Mouse (Mus musculus): Measurements from ENCODE around the gene 4931422A03Rik. TPM values are rescaled to one million over a fixed set of nuclear protein-coding genes. Genes with fewer than 3 reads are reported as not detected.

Gene 4931422A03Rik
- polyA plus RNA-seq, 1 experiment from 2014 or later = 1.0 TPM

DNA sequence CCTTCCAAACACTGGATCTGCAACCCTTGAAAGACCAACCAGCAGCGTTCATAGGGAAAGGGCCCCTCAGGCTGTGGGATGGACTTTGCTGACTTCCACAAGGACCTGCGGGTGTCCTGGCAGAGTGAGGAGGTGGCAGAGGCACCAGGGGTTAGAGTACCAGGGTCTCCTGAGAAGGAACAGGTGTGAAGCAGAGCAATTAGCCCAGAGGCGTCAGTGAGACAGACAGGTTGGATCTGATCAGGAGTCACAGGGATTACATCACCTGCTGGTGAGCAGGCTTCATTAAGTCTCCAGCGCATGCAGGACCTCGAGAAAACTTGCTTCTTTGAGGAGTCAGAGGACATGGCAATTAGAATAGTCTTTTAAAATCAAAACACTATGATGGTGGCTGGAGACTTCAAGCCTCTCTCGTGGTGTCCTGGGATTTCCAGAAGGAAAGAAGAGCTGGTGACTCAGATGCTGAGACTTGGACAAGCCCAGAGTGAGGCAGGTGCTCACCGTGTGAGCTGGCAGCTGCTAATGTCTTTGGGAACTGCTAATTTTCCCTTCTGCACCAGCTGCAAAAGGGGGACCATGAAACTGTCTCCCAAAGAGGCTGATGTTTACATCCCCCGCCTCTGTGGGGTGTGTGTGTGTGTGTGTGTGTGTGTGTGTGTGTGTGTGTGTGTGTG, 80.0 kb downstream of the 4931422A03Rik start:
- Histone ChIP-seq H3K4me3 (ENCODE audit: low read length) (no peak overlapping the region), H3K36me3 (ENCODE audit: control insufficient read depth, insufficient read depth, low read length) (no peaks in the 10 kb centered on the region), H3K9me3 (ENCODE audit: control insufficient read depth, low read length) (no peaks in the 10 kb centered on the region), H3K4me1 (ENCODE audit: control insufficient read depth, insufficient read depth, low read length) (no peaks in the 10 kb centered on the region), H3K27ac (ENCODE audit: low read length) (no peak overlapping the region), H3K27me3 (replicated peaks; ENCODE audit: control insufficient read depth, insufficient read depth, low read length) (no peaks in the 10 kb centered on the region), H3K4me2 (ENCODE audit: low read depth, low read length) (no peak overlapping the region), H3K9ac (ENCODE audit: low read depth, low read length) (no peak overlapping the region)
- no peak for ATAC-seq
- 48% methylated on average over 8 of the region's 8 CpGs for WGBS

DNA sequence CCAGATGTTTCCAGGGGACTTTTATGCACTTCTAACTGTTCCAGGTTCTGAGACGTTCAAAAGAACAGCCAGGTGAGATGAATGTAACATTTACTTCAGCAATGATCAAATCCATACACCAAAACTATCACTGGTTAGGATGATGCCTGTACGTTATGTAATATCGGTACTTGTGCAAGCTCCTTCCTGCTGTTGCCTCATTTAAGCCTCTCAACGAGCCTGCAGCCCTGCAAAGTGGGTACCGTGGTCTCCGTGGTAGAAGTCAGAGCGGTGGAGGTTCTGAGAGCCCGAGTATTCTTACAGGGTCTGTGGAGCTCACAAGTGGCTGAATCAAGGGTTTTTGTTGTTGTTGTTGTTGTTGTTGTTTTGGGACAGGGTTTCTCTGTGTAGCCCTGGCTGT, 81.3 kb downstream of the 4931422A03Rik start:
- no peaks in the 10 kb centered on the region for H3K4me1 ChIP-seq (ENCODE audit: control insufficient read depth, insufficient read depth, low read length)
- no peak overlapping the region for H3K9ac ChIP-seq (ENCODE audit: low read depth, low read length)
- no peaks in the 10 kb centered on the region for H3K9me3 ChIP-seq (ENCODE audit: control insufficient read depth, low read length)
- 75% methylated on average over 8 of the region's 8 CpGs for WGBS
- H3K36me3 ChIP-seq (ENCODE audit: control insufficient read depth, insufficient read depth, low read length) = no peaks in the 10 kb centered on the region
- H3K27ac ChIP-seq (ENCODE audit: low read length) = no peak overlapping the region
- ATAC-seq = no peak
- H3K4me3 ChIP-seq (ENCODE audit: low read length) = no peak overlapping the region
- H3K4me2 ChIP-seq (ENCODE audit: low read depth, low read length) = no peak overlapping the region
- no peaks in the 10 kb centered on the region for H3K27me3 ChIP-seq (replicated peaks; ENCODE audit: control insufficient read depth, insufficient read depth, low read length)

DNA sequence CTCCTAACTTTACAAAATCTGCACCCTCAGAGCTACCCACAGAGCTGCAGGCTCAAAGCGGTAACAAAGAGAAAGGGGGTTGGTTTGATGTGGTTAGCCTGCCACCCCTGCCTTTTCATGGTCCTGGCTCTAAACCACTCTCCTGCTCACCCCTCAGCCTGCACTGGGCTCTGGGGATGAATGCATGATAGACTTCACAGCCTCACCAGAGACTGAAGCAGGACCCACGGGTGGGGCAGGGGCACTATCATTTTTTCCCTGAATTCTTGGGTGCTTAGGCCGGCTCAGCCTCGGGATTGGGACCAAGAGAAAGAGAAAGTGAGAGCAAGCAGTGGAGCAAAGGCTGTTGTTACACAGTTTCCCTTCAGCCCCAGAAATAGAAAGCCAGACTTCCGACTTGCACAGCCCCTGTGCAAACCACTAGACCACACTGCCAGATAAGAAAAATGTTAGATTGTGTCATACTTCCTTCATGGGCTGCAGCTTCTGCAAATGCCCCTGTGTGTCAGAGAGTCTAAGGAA, 82.5 kb downstream of the 4931422A03Rik start:
- WGBS = 67% methylated on average over 5 of the region's 5 CpGs
- ATAC-seq = no peak
- Histone ChIP-seq H3K9ac (ENCODE audit: low read depth, low read length) (no peak overlapping the region), H3K9me3 (ENCODE audit: control insufficient read depth, low read length) (no peaks in the 10 kb centered on the region), H3K4me3 (ENCODE audit: low read length) (no peak overlapping the region), H3K4me1 (ENCODE audit: control insufficient read depth, insufficient read depth, low read length) (no peaks in the 10 kb centered on the region), H3K36me3 (ENCODE audit: control insufficient read depth, insufficient read depth, low read length) (no peaks in the 10 kb centered on the region), H3K27me3 (replicated peaks; ENCODE audit: control insufficient read depth, insufficient read depth, low read length) (no peaks in the 10 kb centered on the region), H3K27ac (ENCODE audit: low read length) (no peak overlapping the region), H3K4me2 (ENCODE audit: low read depth, low read length) (no peak overlapping the region)

DNA sequence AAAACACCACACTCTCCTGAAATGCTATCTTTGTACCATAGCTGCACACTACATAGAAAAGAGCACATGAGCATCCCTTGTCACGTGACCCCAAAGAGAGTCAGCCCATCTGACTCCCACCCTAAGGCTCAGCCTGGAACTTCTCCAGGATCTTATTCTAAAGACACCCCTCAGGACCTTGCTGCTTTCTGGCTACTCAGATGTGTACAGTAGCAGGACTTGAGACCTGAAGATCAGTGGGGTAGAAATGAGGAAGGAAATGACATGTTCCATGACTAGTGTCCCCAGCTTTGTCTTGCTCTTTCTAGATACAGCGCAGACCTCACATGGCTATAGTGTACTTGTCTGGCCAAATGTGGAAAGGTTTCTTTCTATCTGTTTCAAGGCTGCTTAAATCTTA, 83.3 kb downstream of the 4931422A03Rik start:
- 88% methylated on average over 2 of the region's 2 CpGs for WGBS
- Histone ChIP-seq H3K27ac (ENCODE audit: low read length) (no peak overlapping the region), H3K9me3 (ENCODE audit: control insufficient read depth, low read length) (no peaks in the 10 kb centered on the region), H3K4me2 (ENCODE audit: low read depth, low read length) (no peak overlapping the region), H3K27me3 (replicated peaks; ENCODE audit: control insufficient read depth, insufficient read depth, low read length) (no peaks in the 10 kb centered on the region), H3K9ac (ENCODE audit: low read depth, low read length) (no peak overlapping the region), H3K4me3 (ENCODE audit: low read length) (no peak overlapping the region), H3K4me1 (ENCODE audit: control insufficient read depth, insufficient read depth, low read length) (no peaks in the 10 kb centered on the region), H3K36me3 (ENCODE audit: control insufficient read depth, insufficient read depth, low read length) (no peaks in the 10 kb centered on the region)
- no peak for ATAC-seq

DNA sequence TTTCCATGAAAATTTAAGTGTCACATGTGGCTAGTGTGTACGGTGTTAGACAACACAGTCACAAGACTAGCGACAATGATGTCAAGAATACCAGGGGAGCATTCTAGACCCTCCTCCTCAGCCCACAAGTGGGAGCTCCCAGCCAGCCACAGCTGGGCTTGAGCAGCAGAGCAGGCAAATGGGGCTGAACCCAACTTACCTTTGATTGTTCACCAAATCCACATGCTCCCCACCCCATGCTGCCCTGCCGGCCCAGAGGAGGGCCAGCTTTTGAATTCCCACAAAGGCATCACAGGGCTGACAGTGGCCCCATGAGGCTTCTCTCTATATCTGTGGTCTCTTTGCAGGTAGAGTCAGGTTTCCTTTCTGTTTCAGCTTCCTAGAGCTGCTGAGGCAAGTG, 87.1 kb downstream of the 4931422A03Rik start:
- no peak overlapping the region for H3K4me3 ChIP-seq (ENCODE audit: low read length)
- WGBS = 77% methylated on average over 3 of the region's 3 CpGs

DNA sequence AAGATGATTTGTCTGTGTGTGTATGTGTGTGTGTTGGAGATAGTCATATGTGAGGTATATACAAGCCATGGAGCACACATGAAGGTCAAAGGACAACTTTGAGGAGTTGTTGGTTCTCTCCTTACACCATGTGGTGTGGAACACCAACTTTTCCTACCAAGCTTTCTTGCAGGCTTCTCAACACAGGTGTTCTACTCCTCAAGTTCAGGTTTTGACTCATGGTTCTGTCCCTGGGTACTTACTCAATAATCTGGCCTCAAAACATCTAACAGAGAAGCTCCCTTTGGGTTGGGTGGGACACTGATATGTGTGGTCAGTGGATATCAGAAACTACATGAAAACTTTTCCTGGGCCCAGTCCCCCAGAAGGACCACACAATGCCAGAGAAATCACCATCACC, 89.2 kb downstream of the 4931422A03Rik start:
- Histone ChIP-seq H3K9ac (ENCODE audit: low read depth, low read length) (no peak overlapping the region), H3K9me3 (ENCODE audit: control insufficient read depth, low read length) (no peaks in the 10 kb centered on the region), H3K36me3 (ENCODE audit: control insufficient read depth, insufficient read depth, low read length) (no peaks in the 10 kb centered on the region), H3K4me1 (ENCODE audit: control insufficient read depth, insufficient read depth, low read length) (no peaks in the 10 kb centered on the region), H3K27me3 (replicated peaks; ENCODE audit: control insufficient read depth, insufficient read depth, low read length) (no peaks in the 10 kb centered on the region), H3K4me2 (ENCODE audit: low read depth, low read length) (no peak overlapping the region), H3K27ac (ENCODE audit: low read length) (no peak overlapping the region), H3K4me3 (ENCODE audit: low read length) (no peak overlapping the region)
- no peak for ATAC-seq

More for the DNA sequence above, 87.1 kb downstream of the 4931422A03Rik start:
- ATAC-seq = no peak
- Histone ChIP-seq H3K4me1 (ENCODE audit: control insufficient read depth, insufficient read depth, low read length) (no peaks in the 10 kb centered on the region), H3K9me3 (ENCODE audit: control insufficient read depth, low read length) (no peaks in the 10 kb centered on the region), H3K9ac (ENCODE audit: low read depth, low read length) (no peak overlapping the region), H3K27me3 (replicated peaks; ENCODE audit: control insufficient read depth, insufficient read depth, low read length) (no peaks in the 10 kb centered on the region), H3K36me3 (ENCODE audit: control insufficient read depth, insufficient read depth, low read length) (no peaks in the 10 kb centered on the region), H3K27ac (ENCODE audit: low read length) (no peak overlapping the region), H3K4me2 (ENCODE audit: low read depth, low read length) (no peak overlapping the region)

DNA sequence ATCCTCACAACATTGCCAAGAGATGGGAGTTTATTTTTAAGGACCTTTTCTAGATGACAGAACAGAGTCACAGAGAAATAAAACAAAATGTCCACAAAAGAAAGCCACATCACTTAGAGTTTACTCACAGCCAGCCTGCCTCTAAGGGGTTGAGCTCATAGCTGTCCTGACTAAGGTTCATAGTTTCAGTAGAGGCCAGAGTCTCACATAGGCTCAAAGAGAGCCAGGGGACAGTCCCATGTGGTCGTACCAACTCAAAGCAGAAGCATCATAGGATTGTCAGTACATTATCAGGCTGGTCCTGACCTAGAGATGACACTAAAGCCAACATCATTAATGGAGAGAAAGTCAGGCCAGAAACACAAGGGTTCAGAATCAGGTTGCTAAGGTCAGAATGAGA, 89.6 kb downstream of the 4931422A03Rik start:
- H3K36me3 ChIP-seq (ENCODE audit: control insufficient read depth, insufficient read depth, low read length) = no peaks in the 10 kb centered on the region
- 67% methylated on average over 1 of the region's 1 CpGs for WGBS
- H3K27me3 ChIP-seq (replicated peaks; ENCODE audit: control insufficient read depth, insufficient read depth, low read length) = no peaks in the 10 kb centered on the region
- ATAC-seq = no peak
- no peak overlapping the region for H3K9ac ChIP-seq (ENCODE audit: low read depth, low read length)
- no peak overlapping the region for H3K27ac ChIP-seq (ENCODE audit: low read length)
- H3K4me1 ChIP-seq (ENCODE audit: control insufficient read depth, insufficient read depth, low read length) = no peaks in the 10 kb centered on the region
- H3K4me3 ChIP-seq (ENCODE audit: low read length) = no peak overlapping the region
- no peaks in the 10 kb centered on the region for H3K9me3 ChIP-seq (ENCODE audit: control insufficient read depth, low read length)
- H3K4me2 ChIP-seq (ENCODE audit: low read depth, low read length) = no peak overlapping the region

DNA sequence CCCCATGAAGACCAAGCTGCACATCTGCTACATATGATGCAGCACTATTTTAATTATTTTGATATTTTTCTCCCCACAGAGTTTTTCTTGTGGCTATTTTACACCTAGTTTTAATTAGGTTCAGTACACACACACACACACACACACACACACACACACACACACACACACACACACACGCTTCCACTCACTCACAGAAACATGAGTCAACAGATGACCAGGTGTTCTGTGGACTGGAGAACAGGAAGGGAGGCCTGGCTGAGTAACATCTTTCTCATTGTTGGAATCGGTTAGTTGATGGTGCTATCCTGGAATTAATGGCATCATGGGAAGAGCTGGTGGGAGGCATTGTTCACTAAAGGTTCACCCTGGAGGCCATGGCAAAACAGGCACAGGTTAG, 90.5 kb downstream of the 4931422A03Rik start:
- Histone ChIP-seq H3K4me1 (ENCODE audit: control insufficient read depth, insufficient read depth, low read length) (no peaks in the 10 kb centered on the region), H3K27ac (ENCODE audit: low read length) (no peak overlapping the region), H3K36me3 (ENCODE audit: control insufficient read depth, insufficient read depth, low read length) (no peaks in the 10 kb centered on the region), H3K9ac (ENCODE audit: low read depth, low read length) (no peak overlapping the region), H3K27me3 (replicated peaks; ENCODE audit: control insufficient read depth, insufficient read depth, low read length) (no peaks in the 10 kb centered on the region), H3K9me3 (ENCODE audit: control insufficient read depth, low read length) (no peaks in the 10 kb centered on the region), H3K4me2 (ENCODE audit: low read depth, low read length) (no peak overlapping the region), H3K4me3 (ENCODE audit: low read length) (no peak overlapping the region)
- no peak for ATAC-seq
- WGBS = 72% methylated on average over 2 of the region's 2 CpGs

DNA sequence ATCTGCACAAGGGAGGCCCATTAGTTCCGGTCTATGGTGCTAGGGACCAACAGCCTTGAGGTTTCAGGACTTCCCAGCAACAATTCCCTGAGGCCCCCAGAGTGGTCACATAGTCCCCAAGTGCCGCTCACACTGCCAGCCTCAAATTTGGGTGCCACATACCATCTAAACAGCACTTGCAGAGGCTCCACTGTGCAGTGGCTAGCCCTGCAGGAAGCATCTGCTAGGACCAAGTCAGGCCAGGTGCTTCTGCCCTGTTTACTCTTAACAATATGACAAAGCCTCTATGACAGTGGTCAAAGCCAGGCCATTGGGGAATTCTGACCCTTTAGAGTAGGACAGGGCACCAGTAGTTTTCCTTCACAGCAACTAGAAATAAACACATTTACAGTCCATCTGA, 91.5 kb downstream of the 4931422A03Rik start:
- Histone ChIP-seq H3K4me1 (ENCODE audit: control insufficient read depth, insufficient read depth, low read length) (no peaks in the 10 kb centered on the region), H3K27me3 (replicated peaks; ENCODE audit: control insufficient read depth, insufficient read depth, low read length) (no peaks in the 10 kb centered on the region), H3K36me3 (ENCODE audit: control insufficient read depth, insufficient read depth, low read length) (no peaks in the 10 kb centered on the region), H3K9ac (ENCODE audit: low read depth, low read length) (no peak overlapping the region), H3K4me3 (ENCODE audit: low read length) (no peak overlapping the region), H3K9me3 (ENCODE audit: control insufficient read depth, low read length) (no peaks in the 10 kb centered on the region), H3K27ac (ENCODE audit: low read length) (no peak overlapping the region), H3K4me2 (ENCODE audit: low read depth, low read length) (no peak overlapping the region)
- WGBS = 91% methylated on average over 2 of the region's 2 CpGs
- ATAC-seq = no peak

Data from intestine, embryonic 16.5 days (tissue).